Mouse (Mus musculus) kidney, postnatal 25 days (tissue): ENCODE results near the gene Lrtm2.

Experiments
- DNase-seq, 2 experiments: peaks; one replicate each; pipeline ENCODE4 v3.0.0; 2021; ENCODE audit warnings: mixed read lengths in 2 of 2

The Lrtm2 gene

GRCm38 (mm10) chr6:119333831-119334230 lies 3.3 kb upstream of the Lrtm2 start:
- DNase-seq = no peak

- DNase-seq = peak; percentile 16 to 62
Observed at GRCm38 (mm10) chr6:119333202-119333601, 2.6 kb upstream of the Lrtm2 start.

- DNase-seq = peak in 1 of 2 experiments; percentile 49
Observed at GRCm38 (mm10) chr6:119332111-119332510, 1.5 kb upstream of the Lrtm2 start.

GRCm38 (mm10) chr6:119329936-119330335 lies 630 bp downstream of the Lrtm2 start:
- DNase-seq = no peak

- DNase-seq = peak; percentile 78 to 91
Observed at GRCm38 (mm10) chr6:119329215-119329714, 1.3 kb downstream of the Lrtm2 start.

GRCm38 (mm10) chr6:119328521-119329115 lies 1.9 kb downstream of the Lrtm2 start:
- peak; percentile 51 to 66 for DNase-seq

- DNase-seq = no peak
Observed at GRCm38 (mm10) chr6:119326541-119326940, 4.0 kb downstream of the Lrtm2 start.

- no peak for DNase-seq
Observed at GRCm38 (mm10) chr6:119325978-119326377, 4.6 kb downstream of the Lrtm2 start.

- no peak for DNase-seq
Observed at GRCm38 (mm10) chr6:119324776-119325175, 5.8 kb downstream of the Lrtm2 start.

GRCm38 (mm10) chr6:119321752-119322151 lies 8.8 kb downstream of the Lrtm2 start:
- no peak for DNase-seq

GRCm38 (mm10) chr6:119320481-119320880 lies 10.1 kb downstream of the Lrtm2 start:
- peak; percentile 50 to 52 for DNase-seq

- no peak for DNase-seq
Observed at GRCm38 (mm10) chr6:119319358-119319757, 11.2 kb downstream of the Lrtm2 start.

GRCm38 (mm10) chr6:119318732-119319131 lies 11.8 kb downstream of the Lrtm2 start:
- DNase-seq = no peak

GRCm38 (mm10) chr6:119314751-119315476 lies 15.7 kb downstream of the Lrtm2 start:
- DNase-seq = no peak

- peak; percentile 49 to 65 for DNase-seq
Observed at GRCm38 (mm10) chr6:119313588-119314375, 16.8 kb downstream of the Lrtm2 start.

GRCm38 (mm10) chr6:119313096-119313495 lies 17.5 kb downstream of the Lrtm2 start:
- DNase-seq = peak; percentile 32 to 57

GRCm38 (mm10) chr6:119312381-119312780 lies 18.2 kb downstream of the Lrtm2 start:
- no peak for DNase-seq

- no peak for DNase-seq
Observed at GRCm38 (mm10) chr6:119310176-119310575, 20.4 kb downstream of the Lrtm2 start.

- DNase-seq = no peak
Observed at GRCm38 (mm10) chr6:119307867-119308413, 22.6 kb downstream of the Lrtm2 start.

- no peak for DNase-seq
Observed at GRCm38 (mm10) chr6:119303331-119303730, 27.2 kb downstream of the Lrtm2 start.

GRCm38 (mm10) chr6:119301310-119301709 lies 29.3 kb downstream of the Lrtm2 start:
- DNase-seq = no peak

GRCm38 (mm10) chr6:119280761-119281160 lies 49.8 kb downstream of the Lrtm2 start:
- no peak for DNase-seq

- no peak for DNase-seq
Observed at GRCm38 (mm10) chr6:119276713-119277112, 53.9 kb downstream of the Lrtm2 start.
